Mouse (Mus musculus) frontal cortex, postnatal 10 days (tissue): ENCODE results near the gene Tcf23.

Experiments
- DNase-seq, 2 experiments: peaks; one replicate each; pipeline ENCODE4 v3.0.0; 2022; ENCODE audit warnings: low spot score in 2 of 2, mixed read lengths in 1 of 2

Tcf23 gene

GRCm38 (mm10) chr5:30949654-30950326, 18.7 kb upstream of the Tcf23 start:
- DNase-seq, result peak; percentile 91 to 95

- DNase-seq, result no peak
These were observed 18.0 kb upstream of the Tcf23 start for GRCm38 (mm10) chr5:30950451-30950850.

GRCm38 (mm10) chr5:30950922-30951321, 17.5 kb upstream of the Tcf23 start:
- peak in 1 of 2 experiments; percentile 13 for DNase-seq

- peak in 1 of 2 experiments; percentile 19 for DNase-seq
These were observed 16.8 kb upstream of the Tcf23 start for GRCm38 (mm10) chr5:30951706-30952105.

GRCm38 (mm10) chr5:30952551-30952950, 15.9 kb upstream of the Tcf23 start:
- no peak for DNase-seq

GRCm38 (mm10) chr5:30954065-30954464, 14.4 kb upstream of the Tcf23 start:
- DNase-seq, result no peak

GRCm38 (mm10) chr5:30954556-30954955, 13.9 kb upstream of the Tcf23 start:
- DNase-seq, result no peak

- DNase-seq, result no peak
These were observed 12.7 kb upstream of the Tcf23 start for GRCm38 (mm10) chr5:30955751-30956150.

- no peak for DNase-seq
These were observed 10.6 kb upstream of the Tcf23 start for GRCm38 (mm10) chr5:30957891-30958290.

- DNase-seq, result no peak
These were observed 9.1 kb upstream of the Tcf23 start for GRCm38 (mm10) chr5:30959198-30959854.

- peak; percentile 96 to 99 for DNase-seq
These were observed 8.4 kb upstream of the Tcf23 start, which contains the start of gene Preb for GRCm38 (mm10) chr5:30959966-30960501. Gene Preb (minus strand): TSS chr5:30960361.

- DNase-seq, result no peak
These were observed 7.6 kb upstream of the Tcf23 start for GRCm38 (mm10) chr5:30960814-30961213.

- DNase-seq, result no peak
These were observed 6.6 kb upstream of the Tcf23 start for GRCm38 (mm10) chr5:30961545-30962505.

GRCm38 (mm10) chr5:30963916-30964315, 4.5 kb upstream of the Tcf23 start:
- no peak for DNase-seq

GRCm38 (mm10) chr5:30966189-30966588, 2.3 kb upstream of the Tcf23 start:
- no peak for DNase-seq

GRCm38 (mm10) chr5:30969440-30969839, 978 bp downstream of the Tcf23 start:
- no peak for DNase-seq

- no peak for DNase-seq
These were observed 6.6 kb downstream of the Tcf23 start for GRCm38 (mm10) chr5:30974870-30975656.

GRCm38 (mm10) chr5:30982357-30982756, 13.9 kb downstream of the Tcf23 start:
- peak in 1 of 2 experiments; percentile 50 for DNase-seq

- DNase-seq, result peak; percentile 29 to 53
These were observed 24.7 kb downstream of the Tcf23 start for GRCm38 (mm10) chr5:30992980-30993676.

- peak in 1 of 2 experiments; percentile 27 for DNase-seq
These were observed 25.6 kb downstream of the Tcf23 start for GRCm38 (mm10) chr5:30994074-30994473.
